Mouse (Mus musculus): ENCODE data around the gene Tmem35b.

Gene Tmem35b

GRCm38 (mm10) chr4:127168211-127168913, 44.9 kb downstream of the Tmem35b start:
- DNase-seq (ENCODE audit: low read depth, low spot score) = peak; percentile 61

- peak; percentile 64 for DNase-seq (ENCODE audit: low read depth, low spot score)
Measured at GRCm38 (mm10) chr4:127168914-127169345, 45.4 kb downstream of the Tmem35b start, which contains the start of gene Dlgap3. Dlgap3 (plus strand) TSS chr4:127169204.

GRCm38 (mm10) chr4:127169346-127170221, 46.1 kb downstream of the Tmem35b start:
- DNase-seq (ENCODE audit: low read depth, low spot score) = no peak

- no peak for DNase-seq (ENCODE audit: low read depth, low spot score)
Measured at GRCm38 (mm10) chr4:127170866-127171265, 47.4 kb downstream of the Tmem35b start.

GRCm38 (mm10) chr4:127171341-127171905, 47.9 kb downstream of the Tmem35b start:
- DNase-seq (ENCODE audit: low read depth, low spot score) = no peak

- DNase-seq (ENCODE audit: low read depth, low spot score) = no peak
Measured at GRCm38 (mm10) chr4:127172119-127172518, 48.6 kb downstream of the Tmem35b start.

- no peak for DNase-seq (ENCODE audit: low read depth, low spot score)
Measured at GRCm38 (mm10) chr4:127172614-127173013, 49.1 kb downstream of the Tmem35b start.

- no peak for DNase-seq (ENCODE audit: low read depth, low spot score)
Measured at GRCm38 (mm10) chr4:127173461-127173860, 50.0 kb downstream of the Tmem35b start.

- DNase-seq (ENCODE audit: low read depth, low spot score) = no peak
Measured at GRCm38 (mm10) chr4:127174075-127174899, 50.8 kb downstream of the Tmem35b start.

- no peak for DNase-seq (ENCODE audit: low read depth, low spot score)
Measured at GRCm38 (mm10) chr4:127174900-127175278, 51.4 kb downstream of the Tmem35b start.

GRCm38 (mm10) chr4:127177961-127178360, 54.5 kb downstream of the Tmem35b start:
- no peak for DNase-seq (ENCODE audit: low read depth, low spot score)

- DNase-seq (ENCODE audit: low read depth, low spot score) = no peak
Measured at GRCm38 (mm10) chr4:127178671-127179070, 55.2 kb downstream of the Tmem35b start.

Measured in retina, postnatal 7 days (tissue).